Mouse (Mus musculus): ENCODE data around the gene Med15.

The Med15 gene

DNA sequence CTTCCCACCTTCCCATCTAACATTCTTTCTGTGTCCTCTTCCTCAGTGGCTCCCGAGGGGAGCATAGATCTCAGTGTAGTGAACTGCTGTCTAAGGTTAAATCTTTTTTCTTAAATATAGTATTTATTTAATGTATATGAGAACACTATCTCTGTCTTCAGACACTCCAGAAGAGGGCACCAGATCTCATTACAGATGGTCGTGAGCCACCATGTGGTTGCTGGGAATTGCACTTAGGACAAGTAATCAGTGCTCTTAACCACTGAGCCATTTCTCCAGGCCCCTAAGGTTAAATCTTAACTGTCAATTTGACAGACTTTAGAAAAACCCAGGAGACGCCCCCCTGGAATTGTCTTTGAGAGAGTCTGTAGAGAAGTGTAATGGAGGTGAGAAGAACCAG, 670 bp downstream of the Med15 start:
- DNase-seq: no peak

- no peak for DNase-seq
Observed at GRCm38 (mm10) chr16:17729974-17730373, 2.7 kb downstream of the Med15 start.

DNA sequence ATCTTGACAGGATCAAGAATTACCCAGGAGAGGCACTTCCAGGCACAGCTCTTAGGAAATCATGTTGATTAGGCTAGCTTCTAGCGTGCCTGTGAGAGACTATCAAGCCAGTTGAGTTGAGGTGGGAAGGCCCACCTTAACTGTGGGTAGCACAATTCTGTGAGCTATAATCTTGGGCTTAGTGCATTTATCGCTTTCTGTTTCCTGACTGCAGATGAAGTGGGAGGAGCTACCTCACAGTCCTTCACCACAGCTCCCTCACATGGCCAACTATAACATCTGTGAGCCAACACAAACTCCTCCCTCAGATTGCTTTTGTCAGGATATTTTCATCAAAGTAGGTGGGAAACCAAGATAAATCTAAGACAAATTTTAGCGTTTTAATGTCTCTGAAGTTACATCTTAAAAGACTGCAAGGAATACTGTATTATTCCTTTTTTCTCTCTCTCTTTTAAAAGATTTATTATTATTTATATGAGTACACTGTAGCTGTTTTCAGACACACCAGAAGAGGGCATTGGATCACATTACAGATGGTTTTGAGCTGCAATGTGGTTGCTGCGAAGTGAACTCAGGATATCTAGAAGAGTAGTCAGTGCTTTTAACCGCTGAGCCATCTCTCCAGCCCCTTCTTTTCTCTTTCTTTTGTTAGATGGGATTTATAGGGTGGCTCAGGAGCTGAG, 5.4 kb downstream of the Med15 start:
- DNase-seq: peak; percentile 68 to 74

GRCm38 (mm10) chr16:17724448-17724847, 8.2 kb downstream of the Med15 start:
- no peak for DNase-seq

GRCm38 (mm10) chr16:17723325-17723626, 9.4 kb downstream of the Med15 start:
- no peak for DNase-seq

- DNase-seq: peak; percentile 91 to 92
Observed at GRCm38 (mm10) chr16:17722461-17723324, 10.0 kb downstream of the Med15 start.

DNA sequence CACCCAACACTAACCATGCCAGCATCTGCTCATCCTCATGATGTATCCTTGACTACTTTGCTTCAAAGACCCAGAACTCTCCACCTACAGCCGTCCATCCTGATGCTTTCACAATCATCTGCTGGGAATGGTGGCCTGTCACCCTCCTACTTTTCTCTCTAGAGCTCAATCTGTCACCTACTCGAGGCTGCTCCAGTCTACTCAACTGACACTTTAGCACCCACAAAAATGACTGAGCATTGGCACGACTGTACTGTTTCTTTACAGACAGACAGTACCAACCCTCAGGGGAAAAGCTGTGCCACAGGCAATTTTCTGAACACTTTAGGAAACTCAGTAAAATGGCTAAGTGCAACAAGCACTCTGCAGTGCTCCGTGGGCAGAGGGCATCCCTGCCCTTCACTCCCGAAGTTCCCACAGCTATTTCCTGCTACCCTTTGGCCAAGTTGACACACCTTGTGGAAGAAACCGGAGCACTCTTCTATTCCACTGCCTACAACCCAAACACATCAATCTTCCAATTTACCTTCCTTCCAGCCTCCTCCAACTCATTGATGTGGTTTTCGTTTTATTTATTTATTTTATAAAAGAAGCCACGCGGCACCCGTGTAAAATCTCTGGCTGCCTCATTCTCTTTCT, 10.8 kb downstream of the Med15 start:
- peak in 1 of 2 experiments; percentile 14 for DNase-seq

GRCm38 (mm10) chr16:17721114-17721808, 11.4 kb downstream of the Med15 start:
- DNase-seq: no peak

DNA sequence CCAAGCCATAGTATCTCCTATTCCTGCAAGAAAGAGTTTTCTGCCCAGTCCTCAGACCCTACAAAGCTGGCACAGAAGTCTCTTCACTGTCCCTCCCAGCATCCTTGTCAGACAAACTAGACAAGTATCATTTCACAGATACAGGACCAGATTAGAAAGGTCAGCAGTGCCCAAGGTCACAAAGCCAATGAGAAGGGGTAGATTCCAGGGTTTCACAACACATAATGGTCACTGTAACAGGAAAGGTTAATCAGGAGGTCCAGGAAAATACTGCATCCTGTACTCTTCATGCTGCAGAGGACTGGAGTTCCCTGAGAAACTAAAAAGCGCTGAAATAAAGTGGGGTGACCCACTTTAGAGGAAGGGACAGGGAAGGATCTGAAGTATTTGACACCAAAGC, 14.9 kb downstream of the Med15 start:
- DNase-seq: no peak

DNA sequence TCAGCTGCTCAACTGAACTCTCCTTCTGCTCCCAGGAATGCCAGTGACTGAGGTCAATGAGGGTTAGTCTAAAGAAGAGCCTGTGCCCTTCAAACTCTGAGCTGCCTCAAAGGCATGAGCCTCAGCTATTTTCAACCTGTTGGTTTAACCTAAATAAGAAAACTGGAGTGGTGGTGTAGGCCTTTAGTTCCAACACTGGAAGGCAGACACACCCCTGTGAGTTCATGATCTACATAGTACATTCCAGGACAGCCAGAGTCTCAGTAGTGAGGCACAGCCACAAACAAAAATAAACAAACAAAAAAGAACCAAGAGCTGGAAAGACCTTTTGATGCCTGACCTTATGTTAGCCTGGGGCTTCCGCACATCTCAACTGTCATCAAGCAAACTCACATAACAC, 25.1 kb downstream of the Med15 start:
- DNase-seq: peak; percentile 8 to 29

DNA sequence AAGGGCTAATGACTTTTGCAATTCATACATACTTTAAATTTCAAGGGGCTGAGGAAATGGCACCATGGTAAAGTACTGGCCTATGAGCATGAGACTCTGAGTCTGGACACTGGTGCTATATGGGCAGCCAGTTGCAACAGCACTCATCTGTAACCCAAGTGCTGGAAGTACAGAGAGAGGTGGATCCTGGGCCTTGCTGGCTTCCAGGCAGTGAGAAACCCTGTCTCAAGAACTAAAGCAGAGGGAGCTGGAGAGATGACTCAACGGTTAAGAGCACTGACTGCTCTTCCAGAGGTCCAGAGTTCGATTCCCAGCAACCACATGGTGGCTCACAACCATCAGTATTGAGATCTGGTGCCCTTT, 31.7 kb downstream of the Med15 start:
- no peak for DNase-seq

DNA sequence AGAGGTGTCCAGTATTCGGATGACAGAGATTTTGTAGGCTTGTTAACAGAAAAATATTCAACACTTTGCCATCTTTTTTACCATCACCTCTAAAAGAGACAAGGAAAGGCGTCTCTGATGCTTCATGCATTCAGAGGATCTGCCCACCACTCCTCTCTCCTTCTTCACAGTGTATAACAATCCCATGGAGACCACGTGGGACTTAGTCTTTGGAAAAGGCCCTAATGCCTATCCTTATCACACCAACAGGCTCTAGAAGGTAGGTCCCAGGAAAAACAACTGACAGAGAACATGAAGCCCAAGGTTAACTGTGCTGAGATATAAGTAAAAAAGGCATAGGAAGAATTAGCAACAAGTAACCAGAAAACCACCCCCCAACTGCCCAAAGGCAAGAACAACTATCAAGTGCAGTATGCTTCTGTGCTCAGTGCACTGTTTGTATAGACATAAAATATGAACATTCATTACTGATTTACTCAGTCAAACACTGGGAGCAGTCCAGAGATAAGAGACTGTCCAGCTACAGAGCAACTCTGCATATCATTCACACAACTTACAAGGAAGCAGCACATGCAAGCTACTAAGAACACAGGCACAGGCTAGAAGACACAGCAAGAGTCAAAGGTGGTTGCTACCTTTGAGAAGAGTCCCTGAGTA, 32.2 kb downstream of the Med15 start:
- DNase-seq: no peak

- no peak for DNase-seq
Observed at GRCm38 (mm10) chr16:17694860-17695259, 37.8 kb downstream of the Med15 start.

- no peak for DNase-seq
Observed at GRCm38 (mm10) chr16:17669886-17670285, 62.8 kb downstream of the Med15 start.

GRCm38 (mm10) chr16:17665568-17665967, 67.1 kb downstream of the Med15 start:
- peak in 1 of 2 experiments; percentile 8 for DNase-seq

DNA sequence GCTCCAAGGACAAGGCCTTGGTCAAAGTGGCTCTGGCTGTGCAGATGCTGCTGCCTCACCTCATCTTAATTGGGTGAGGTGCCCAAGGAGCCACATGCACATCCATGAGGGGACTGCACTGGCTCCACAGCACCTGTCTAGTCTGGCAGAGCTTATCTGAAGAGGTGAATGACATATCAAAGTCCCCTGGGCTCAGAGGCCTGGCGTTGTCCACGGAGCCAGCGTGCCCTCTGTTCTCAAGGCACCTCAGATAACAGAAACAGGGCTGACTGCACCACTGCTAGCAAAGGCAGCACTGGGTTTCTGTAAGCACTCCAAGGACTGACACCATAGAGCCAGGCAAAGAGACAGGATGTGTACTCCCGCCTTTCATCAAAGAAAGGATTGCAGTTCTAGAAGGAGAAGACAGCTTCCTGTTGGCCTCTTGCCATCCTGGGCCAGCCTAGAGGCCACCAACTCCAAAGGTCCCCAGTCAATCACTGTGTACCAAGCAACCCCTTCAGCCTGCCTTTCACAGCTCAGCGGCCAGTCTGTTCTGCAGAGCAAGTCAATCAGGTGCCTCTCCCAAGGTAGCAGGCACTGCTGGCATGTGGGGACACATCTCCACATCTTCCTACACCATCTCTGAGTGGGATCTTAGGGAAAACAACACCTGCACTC, 76.3 kb downstream of the Med15 start:
- DNase-seq: peak; percentile 5 to 54

- DNase-seq: no peak
Observed at GRCm38 (mm10) chr16:17654188-17654795, 78.4 kb downstream of the Med15 start.

DNA sequence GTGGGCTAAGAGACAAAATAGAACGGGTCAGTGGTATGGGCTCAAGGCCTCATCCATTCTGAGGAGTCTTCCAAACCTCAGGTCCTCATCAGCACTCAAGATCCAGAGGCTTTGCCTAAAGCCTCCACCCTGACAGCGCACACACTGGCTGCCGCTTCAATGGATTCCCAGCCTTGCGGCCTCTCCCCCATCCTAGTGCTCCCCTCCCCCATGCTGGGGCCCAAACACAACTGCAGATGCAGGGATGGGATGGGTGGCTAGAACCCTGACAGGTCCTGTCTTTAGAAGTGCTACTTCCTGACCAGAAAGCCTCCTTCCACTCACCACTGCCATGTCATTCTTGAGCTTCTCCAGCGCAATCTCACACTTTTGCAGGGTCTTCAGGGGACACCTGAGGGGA, 79.1 kb downstream of the Med15 start:
- DNase-seq: no peak

- DNase-seq: no peak
Observed at GRCm38 (mm10) chr16:17652607-17653006, 80.1 kb downstream of the Med15 start.

DNA sequence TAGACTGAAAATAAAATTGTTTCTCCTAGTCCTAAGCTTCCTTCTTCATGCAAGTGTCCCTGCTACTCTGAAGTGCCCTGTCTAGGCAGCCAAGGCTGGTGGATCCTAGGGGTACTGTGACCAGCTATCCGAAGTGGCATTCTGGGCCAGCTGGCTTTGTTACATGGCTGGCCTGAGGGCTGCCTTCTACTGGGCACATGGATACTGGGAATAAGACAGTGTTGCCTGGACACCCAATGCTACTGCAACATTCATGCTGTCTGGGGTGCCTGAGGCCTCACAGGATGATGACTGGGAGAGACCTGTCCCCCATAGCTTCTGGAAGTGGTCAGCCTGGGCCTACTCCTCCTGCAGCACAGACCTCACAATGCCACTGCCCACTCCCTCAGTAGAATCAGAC, 82.0 kb downstream of the Med15 start:
- DNase-seq: no peak

DNA sequence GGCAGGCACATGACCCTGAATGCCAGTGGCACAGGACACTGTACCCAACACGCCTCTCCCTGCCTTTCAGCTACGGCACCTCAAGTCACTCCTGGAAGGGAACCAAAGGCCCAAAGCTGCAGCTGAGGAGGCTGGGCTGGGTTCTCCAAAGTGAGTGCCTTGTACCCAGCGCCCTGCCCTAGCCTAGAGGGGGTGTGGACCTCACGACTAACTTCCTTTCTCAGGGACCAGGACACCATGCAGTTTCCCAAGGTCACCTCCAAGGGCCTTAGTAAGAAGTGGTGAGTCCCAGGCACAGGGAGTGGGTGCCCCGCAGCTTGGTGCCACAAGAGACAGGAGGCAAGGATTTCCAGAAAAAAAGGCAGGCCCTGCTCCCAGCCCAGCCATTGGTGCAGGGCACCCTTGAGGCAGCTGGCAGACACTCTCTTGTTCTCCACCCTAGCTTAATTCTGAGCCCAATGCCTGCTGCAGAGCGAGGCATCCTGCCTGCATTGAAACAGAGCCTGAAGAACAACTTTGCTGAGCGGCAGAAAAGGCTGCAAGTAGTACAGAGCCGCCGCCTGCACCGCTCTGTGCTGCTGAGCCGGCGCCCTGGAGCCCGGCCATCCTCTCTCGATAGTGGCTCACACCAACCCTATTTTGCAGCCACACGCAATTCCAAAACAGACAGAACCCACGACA, 82.6 kb downstream of the Med15 start:
- no peak for DNase-seq
